Mouse (Mus musculus) heart, embryonic 14.5 days (tissue): ENCODE results near the gene Slc38a6. TPM values are rescaled to one million over a fixed set of nuclear protein-coding genes. Genes with fewer than 3 reads are reported as not detected.

Experiments used
- ATAC-seq: fragments of 200-750 bp; cut with Nextera tagmentation; 2 replicates; pipeline ENCODE4 v1.8.0; 2017; ENCODE audit warnings: low read depth, moderate TSS enrichment; ENCODE audit not compliant: insufficient number of reproducible peaks, insufficient read depth, low FRiP score
- H3K27ac ChIP-seq, 2 experiments: fragments of 200-500 bp in 1 of 2; fragments of 300-500 bp in 1 of 2; sonication (generic) in 1 of 2; replicated peaks in 1 of 2; 2 replicates each; pipeline ENCODE4 v1.5.1; 2012 to 2014; ENCODE audit warnings: low read depth in 2 of 2, low read length in 2 of 2, control low read depth in 1 of 2, mild to moderate bottlenecking in 1 of 2, mixed read lengths in 1 of 2; ENCODE audit not compliant: control insufficient read depth in 1 of 2, insufficient read depth in 1 of 2
- H3K27me3 ChIP-seq: fragments of 300-500 bp; sonication (generic); 2 replicates; pipeline ENCODE4 v1.6.1; 2014; ENCODE audit warnings: mild to moderate bottlenecking, low read length, control low read depth; ENCODE audit not compliant: control insufficient read depth, insufficient read depth
- H3K36me3 ChIP-seq: fragments of 300-500 bp; sonication (generic); 2 replicates; pipeline ENCODE4 v1.6.1; 2014; ENCODE audit warnings: mild to moderate bottlenecking, control low read depth, low read length, mixed read lengths; ENCODE audit not compliant: control insufficient read depth, insufficient read depth
- H3K4me1 ChIP-seq, 2 experiments: fragments of 200-500 bp in 1 of 2; fragments of 300-500 bp in 1 of 2; sonication (generic) in 1 of 2; 2 replicates each; pipeline ENCODE4 v1.6.1; 2012 to 2014; ENCODE audit warnings: low read length in 2 of 2, control low read depth in 1 of 2, mixed read lengths in 1 of 2; ENCODE audit not compliant: control insufficient read depth in 2 of 2, insufficient read depth in 2 of 2
- H3K4me2 ChIP-seq: fragments of 300-500 bp; sonication (generic); 2 replicates; pipeline ENCODE4 v1.6.1; 2014; ENCODE audit warnings: mild to moderate bottlenecking, low read length
- H3K4me3 ChIP-seq, 2 experiments: fragments of 200-500 bp in 1 of 2; fragments of 300-500 bp in 1 of 2; sonication (generic) in 1 of 2; 2 replicates each; pipeline ENCODE4 v1.5.1; 2012 to 2014; ENCODE audit warnings: low read length in 2 of 2, mild to moderate bottlenecking in 2 of 2, control low read depth in 1 of 2, low read depth in 1 of 2, moderate library complexity in 1 of 2; ENCODE audit not compliant: control insufficient read depth in 1 of 2, insufficient read depth in 1 of 2
- H3K9ac ChIP-seq: fragments of 300-500 bp; sonication (generic); 2 replicates; pipeline ENCODE4 v1.6.1; 2014; ENCODE audit warnings: mild to moderate bottlenecking, low read length
- H3K9me3 ChIP-seq: fragments of 300-500 bp; sonication (generic); 2 replicates; pipeline ENCODE4 v1.6.1; 2016; ENCODE audit warnings: low read length, control low read depth; ENCODE audit not compliant: control insufficient read depth
- WGBS: fragments of 180-500 bp; shearing (Covaris S2); extraction: QIAGEN DNeasy Blood & Tissue Kit; methylation state at CpG from one replicate; pipeline ENCODE4 v1.1.7; 2014; 5-methylcytosine and 5-hydroxymethylcytosine counted together
- polyA plus RNA-seq: library from polyadenylated mRNA; unstranded; fragments of >200 nt; fragmentation: Nextera tagmentation; extraction: Ambion mirVana; gene quantifications from 2 replicates; pipeline ENCODE4 v1.2.1, GENCODE M21; 2014

Gene Slc38a6
- polyA plus RNA-seq, 1 experiment from 2014 or later, result 6.4 TPM

DNA sequence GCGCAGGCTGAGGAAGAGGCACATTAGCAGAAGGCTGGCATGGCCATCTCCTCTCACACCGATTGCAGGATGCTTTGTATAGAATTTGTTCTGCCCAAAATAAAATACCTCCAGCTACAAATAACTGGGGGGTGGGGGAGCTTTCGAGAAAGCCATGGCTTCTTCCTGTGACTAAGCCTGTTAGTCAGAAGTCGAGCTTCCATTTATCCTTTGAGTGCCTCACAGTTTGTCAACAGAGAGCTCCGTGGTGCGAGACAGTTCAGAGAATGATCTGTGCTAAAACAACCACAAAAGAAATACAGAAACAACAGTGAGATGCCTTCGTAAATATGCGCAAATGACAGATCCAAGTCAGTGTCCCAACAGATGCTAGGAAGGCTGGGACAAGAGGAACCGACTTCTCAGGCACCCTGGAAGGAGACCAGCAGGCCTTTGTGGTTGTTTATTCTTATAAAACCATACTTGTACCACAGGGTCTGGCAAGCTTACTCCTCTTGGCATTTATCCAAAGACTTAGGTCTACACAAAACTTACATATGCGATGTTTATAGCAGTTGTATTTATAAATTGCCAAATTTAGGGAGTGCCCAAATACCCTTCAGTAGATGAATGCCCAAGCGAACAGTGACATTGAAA lies 9.0 kb downstream of the Slc38a6 start:
- Histone ChIP-seq H3K4me1 (no peaks in the 10 kb centered on the region), H3K27me3 (no peaks in the 10 kb centered on the region), H3K36me3 (peaks cover 19% of the 10 kb centered on the region), H3K9ac (no peak overlapping the region), H3K27ac (no peak overlapping the region), H3K4me2 (no peak overlapping the region), H3K9me3 (no peaks in the 10 kb centered on the region), H3K4me3 (no peak overlapping the region)
- 83% methylated on average over 11 of the region's 11 CpGs for WGBS
- ATAC-seq, result no peak

DNA sequence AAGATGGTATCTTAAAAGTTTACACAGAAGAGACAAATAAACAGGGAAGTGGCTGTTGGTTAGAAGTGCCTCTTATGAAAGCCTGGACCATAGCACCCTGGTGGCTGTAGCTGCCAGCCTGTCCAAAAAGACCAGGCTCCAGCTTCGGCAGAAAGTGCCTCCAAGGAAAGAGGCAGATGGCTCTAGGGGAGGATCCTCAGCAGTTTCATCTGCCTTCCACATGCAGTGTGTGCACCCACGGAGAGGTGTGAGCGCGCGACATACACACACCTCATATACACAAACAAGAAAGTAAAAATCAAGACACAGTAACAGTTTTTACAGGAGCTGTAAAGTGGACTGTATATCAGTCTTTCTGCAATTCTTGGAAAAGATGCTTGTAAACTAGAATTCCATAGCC lies 12.0 kb downstream of the Slc38a6 start:
- Histone ChIP-seq H3K4me3 (no peak overlapping the region), H3K9me3 (no peaks in the 10 kb centered on the region), H3K27ac (no peak overlapping the region), H3K36me3 (peaks cover 10% of the 10 kb centered on the region; the same call in 1 of the 2 replicates), H3K9ac (no peak overlapping the region), H3K4me2 (no peak overlapping the region), H3K27me3 (no peaks in the 10 kb centered on the region), H3K4me1 (no peaks in the 10 kb centered on the region)
- 89% methylated on average over 5 of the region's 5 CpGs for whole genome bisulfite sequencing
- no peak for ATAC-seq

DNA sequence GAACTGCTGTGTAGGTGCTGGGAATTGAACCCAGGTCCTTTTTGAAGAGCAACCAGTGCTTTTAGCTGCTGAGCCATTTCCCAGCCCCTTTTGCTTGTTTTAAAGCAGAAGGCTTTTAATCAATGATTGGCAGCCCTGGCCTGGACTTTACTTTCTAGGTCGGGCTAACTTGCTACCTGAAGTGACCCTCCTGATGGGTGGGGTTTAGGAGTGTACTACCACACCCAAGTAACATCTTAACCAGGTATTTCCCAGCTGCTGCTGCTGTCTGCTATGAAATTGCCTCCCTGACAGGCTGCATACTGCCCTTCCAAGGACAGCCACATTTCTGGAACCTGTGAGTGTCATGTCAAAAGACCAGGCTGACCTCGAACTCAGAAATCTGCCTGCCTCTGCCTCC lies 14.0 kb downstream of the Slc38a6 start:
- H3K4me1 ChIP-seq, result no peaks in the 10 kb centered on the region
- H3K4me3 ChIP-seq, result no peak overlapping the region
- no peak for ATAC-seq
- no peak overlapping the region for H3K9ac ChIP-seq
- no peak overlapping the region for H3K27ac ChIP-seq
- no peaks in the 10 kb centered on the region for H3K9me3 ChIP-seq
- H3K27me3 ChIP-seq, result no peaks in the 10 kb centered on the region
- no peak overlapping the region for H3K4me2 ChIP-seq
- WGBS, result 81% methylated on average over 2 of the region's 2 CpGs
- H3K36me3 ChIP-seq, result no peaks in the 10 kb centered on the region

DNA sequence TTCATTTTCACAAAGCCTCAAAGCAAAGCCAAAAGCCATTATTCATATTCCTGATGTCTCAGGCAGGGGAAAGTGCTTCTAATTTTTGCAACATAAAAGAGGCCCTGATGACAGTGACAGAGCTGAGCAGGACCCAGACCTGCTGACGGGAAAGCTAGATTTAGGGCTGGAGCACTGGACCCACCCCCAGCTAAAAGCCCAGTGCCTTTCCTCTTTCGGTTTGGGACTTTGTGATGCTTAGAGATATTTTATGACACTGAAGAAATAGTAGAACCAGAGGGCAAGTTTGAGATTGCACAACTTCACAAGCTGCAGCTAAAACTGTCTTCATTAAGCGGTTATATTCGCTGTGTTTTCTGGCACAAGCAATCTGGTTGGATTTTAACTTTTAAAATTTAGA lies 18.1 kb downstream of the Slc38a6 start:
- Histone ChIP-seq H3K27ac (no peak overlapping the region), H3K36me3 (no peaks in the 10 kb centered on the region), H3K9me3 (no peaks in the 10 kb centered on the region), H3K4me1 (no peaks in the 10 kb centered on the region), H3K27me3 (no peaks in the 10 kb centered on the region), H3K4me2 (no peak overlapping the region), H3K9ac (no peak overlapping the region), H3K4me3 (no peak overlapping the region)
- no peak for ATAC-seq
- WGBS, result 77% methylated on average over 4 of the region's 4 CpGs

DNA sequence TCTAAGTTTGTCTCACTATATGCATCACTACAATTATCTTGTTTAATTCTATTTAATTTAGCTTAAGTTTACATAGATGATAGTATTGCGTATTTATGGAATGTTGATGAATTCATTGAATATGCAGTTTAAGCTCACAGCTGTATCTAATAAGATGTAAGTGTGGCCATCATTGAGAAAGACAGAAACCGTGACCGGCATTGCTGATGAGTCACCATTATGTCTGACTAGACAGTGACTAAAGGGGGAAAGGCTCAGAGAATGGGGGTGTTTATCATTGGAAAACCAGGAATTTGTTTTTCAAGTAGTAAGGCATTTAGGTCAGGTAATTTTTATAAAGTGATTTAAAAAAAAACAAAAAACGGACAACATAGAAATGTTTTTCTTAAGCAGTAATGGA lies 21.2 kb downstream of the Slc38a6 start:
- no peak overlapping the region for H3K9ac ChIP-seq
- no peak overlapping the region for H3K4me3 ChIP-seq
- H3K9me3 ChIP-seq, result no peaks in the 10 kb centered on the region
- WGBS, result 91% methylated on average over 4 of the region's 4 CpGs
- H3K4me1 ChIP-seq, result no peaks in the 10 kb centered on the region
- H3K27ac ChIP-seq, result no peak overlapping the region
- ATAC-seq, result no peak
- H3K4me2 ChIP-seq, result no peak overlapping the region
- no peaks in the 10 kb centered on the region for H3K36me3 ChIP-seq
- no peaks in the 10 kb centered on the region for H3K27me3 ChIP-seq

DNA sequence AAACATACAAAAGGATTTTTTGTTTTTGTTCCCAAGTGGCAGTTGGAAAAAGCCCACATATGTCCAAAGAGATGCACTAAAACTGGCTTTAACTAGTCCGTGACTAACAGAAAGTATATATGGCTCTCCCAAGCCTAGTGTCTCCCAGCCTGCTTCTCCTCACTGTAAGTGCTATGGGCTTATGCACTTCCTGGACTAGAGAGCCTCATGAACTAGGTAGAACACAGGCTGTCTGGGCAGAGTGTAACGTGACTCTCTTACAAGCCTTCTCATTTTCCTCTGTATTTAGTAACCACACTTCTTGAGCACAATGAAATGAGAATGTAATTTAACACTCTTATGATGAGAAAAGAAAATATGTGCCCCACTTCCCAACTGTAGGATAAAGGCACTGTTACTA lies 22.1 kb downstream of the Slc38a6 start:
- H3K9ac ChIP-seq, result no peak overlapping the region
- H3K4me1 ChIP-seq, result no peaks in the 10 kb centered on the region
- WGBS, result 81% methylated on average over 2 of the region's 2 CpGs
- no peaks in the 10 kb centered on the region for H3K9me3 ChIP-seq
- no peak overlapping the region for H3K4me2 ChIP-seq
- H3K36me3 ChIP-seq, result no peaks in the 10 kb centered on the region
- H3K27me3 ChIP-seq, result no peaks in the 10 kb centered on the region
- no peak overlapping the region for H3K4me3 ChIP-seq
- no peak overlapping the region for H3K27ac ChIP-seq
- ATAC-seq, result no peak

DNA sequence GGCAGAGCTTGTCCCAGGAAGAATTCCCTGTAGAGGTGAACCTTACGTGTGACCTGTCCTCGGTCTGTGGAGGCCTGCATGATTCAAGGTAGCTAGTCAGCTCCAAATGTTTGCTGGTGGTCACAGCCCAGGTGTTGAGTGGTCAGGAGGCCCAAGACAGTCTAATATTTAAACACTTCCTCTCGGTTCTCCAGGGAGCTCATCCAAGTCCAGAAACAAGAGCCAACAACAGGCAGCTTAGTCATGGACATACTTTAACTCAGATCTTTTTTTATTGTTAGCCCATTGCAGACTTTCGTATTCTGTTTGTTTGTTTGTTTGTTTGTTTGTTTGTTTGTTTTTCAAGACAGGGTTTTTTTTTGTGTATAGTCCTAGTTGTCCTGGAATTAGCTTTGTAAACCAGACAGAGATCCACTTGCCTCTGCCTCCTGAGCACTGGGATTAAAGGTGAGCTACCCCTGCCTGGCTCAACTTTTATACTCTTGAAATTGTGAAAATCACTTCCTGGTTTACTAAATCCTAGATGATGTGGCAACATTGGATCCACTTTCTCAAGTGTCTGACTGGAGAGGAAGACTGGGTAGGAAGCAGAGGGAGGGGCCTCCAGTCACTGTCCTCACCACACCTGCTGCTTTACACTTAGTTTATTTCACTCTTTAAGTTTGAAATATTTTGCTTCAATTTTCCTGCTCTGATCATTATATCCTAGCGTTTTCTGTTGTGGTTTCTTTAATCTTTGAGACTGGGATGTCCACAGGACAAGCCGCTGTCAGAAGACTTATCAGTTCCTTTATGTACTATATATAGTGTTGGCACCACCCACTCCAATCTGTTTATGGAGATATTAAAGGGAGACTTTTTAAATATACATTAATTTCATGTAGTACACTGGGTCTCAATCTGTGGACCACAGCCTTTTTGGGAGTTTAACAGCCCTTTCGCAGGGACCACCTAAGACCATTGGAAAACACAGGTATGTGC lies 31.4 kb downstream of the Slc38a6 start:
- 81% methylated on average over 7 of the region's 7 CpGs for WGBS
- ATAC-seq, result no peak

More for the DNA sequence above, 31.4 kb downstream of the Slc38a6 start:
- no peak overlapping the region for H3K4me3 ChIP-seq
- no peak overlapping the region for H3K27ac ChIP-seq
- H3K9ac ChIP-seq, result no peak overlapping the region
- no peaks in the 10 kb centered on the region for H3K27me3 ChIP-seq
- H3K36me3 ChIP-seq, result peaks cover 4% of the 10 kb centered on the region; the same call in 1 of the 2 replicates
- H3K4me1 ChIP-seq, result no peaks in the 10 kb centered on the region; a peak in 1 of 4 replicates
- H3K4me2 ChIP-seq, result no peak overlapping the region
- H3K9me3 ChIP-seq, result no peaks in the 10 kb centered on the region
